Mouse (Mus musculus): Measurements from ENCODE around the gene Echdc3. TPM values are rescaled to one million over a fixed set of nuclear protein-coding genes. Genes with fewer than 3 reads are reported as not detected.

The Echdc3 gene
- polyA plus RNA-seq, 2 experiments: 8.7 to 8.8 TPM

- TF ChIP-seq EP300 (IDR thresholded peaks at IDR 0.05; ENCODE audit: low read depth) (no peak), CTCF (IDR thresholded peaks at IDR 0.05; ENCODE audit: low read depth) (0 out of 2 replicates have a peak, but pooled peaks have one; percentile 6)
- Histone ChIP-seq H3K4me2 (ENCODE audit: low read depth) (no peak overlapping the region), H3K36me3 (replicated peaks; ENCODE audit: control insufficient read depth, insufficient read depth, low read depth) (no peaks in the 10 kb centered on the region), H3K9me3 (ENCODE audit: control insufficient read depth, low read length) (no peaks in the 10 kb centered on the region), H3K4me3 (ENCODE audit: insufficient read depth in 1 of 2, low read depth in 2 of 2, low read length in 2 of 2) (no peak overlapping the region), H3K27ac (no peak overlapping the region), H3K9ac (replicated peaks) (no peak overlapping the region), H3K27me3 (ENCODE audit: control insufficient read depth, insufficient read depth, low read length) (no peaks in the 10 kb centered on the region), H3K4me1 (replicated peaks; ENCODE audit: control insufficient read depth in 2 of 2, insufficient read depth in 2 of 2, low read length in 1 of 2) (no peaks in the 10 kb centered on the region)
- WGBS (ENCODE audit: insufficient replicate concordance): 54% methylated on average over 11 of the region's 11 CpGs
- DNase-seq (ENCODE audit: low read depth in 3 of 3, low spot score in 3 of 3): no peak
- ATAC-seq (ENCODE audit: insufficient read depth): no peak
Observed at GRCm38 (mm10) chr2:6188891-6189674, 23.8 kb downstream of the Echdc3 start.

- DNase-seq (ENCODE audit: low read depth in 3 of 3, low spot score in 3 of 3): no peak
- Histone ChIP-seq H3K4me1 (replicated peaks; ENCODE audit: control insufficient read depth in 2 of 2, insufficient read depth in 2 of 2, low read length in 1 of 2) (no peaks in the 10 kb centered on the region), H3K4me3 (ENCODE audit: insufficient read depth in 1 of 2, low read depth in 2 of 2, low read length in 2 of 2) (no peak overlapping the region), H3K36me3 (replicated peaks; ENCODE audit: control insufficient read depth, insufficient read depth, low read depth) (no peaks in the 10 kb centered on the region), H3K27ac (no peak overlapping the region), H3K9ac (replicated peaks) (no peak overlapping the region), H3K9me3 (ENCODE audit: control insufficient read depth, low read length) (no peaks in the 10 kb centered on the region), H3K4me2 (ENCODE audit: low read depth) (no peak overlapping the region), H3K27me3 (ENCODE audit: control insufficient read depth, insufficient read depth, low read length) (no peaks in the 10 kb centered on the region)
- TF ChIP-seq CTCF (IDR thresholded peaks at IDR 0.05; ENCODE audit: low read depth): no peak
- no peak for TF ChIP-seq EP300 (IDR thresholded peaks at IDR 0.05; ENCODE audit: low read depth)
- ATAC-seq (ENCODE audit: insufficient read depth): no peak
- WGBS (ENCODE audit: insufficient replicate concordance): 56% methylated on average over 11 of the region's 11 CpGs
Observed at GRCm38 (mm10) chr2:6187418-6187817, 25.4 kb downstream of the Echdc3 start.

GRCm38 (mm10) chr2:6186913-6187312, 25.9 kb downstream of the Echdc3 start:
- no peaks in the 10 kb centered on the region for H3K4me1 ChIP-seq (replicated peaks; ENCODE audit: control insufficient read depth in 2 of 2, insufficient read depth in 2 of 2, low read length in 1 of 2)
- DNase-seq (ENCODE audit: low read depth in 3 of 3, low spot score in 3 of 3) (no peak), ATAC-seq (ENCODE audit: insufficient read depth) (no peak)
- no peak overlapping the region for H3K9ac ChIP-seq (replicated peaks)
- no peak overlapping the region for H3K4me2 ChIP-seq (ENCODE audit: low read depth)
- no peaks in the 10 kb centered on the region for H3K36me3 ChIP-seq (replicated peaks; ENCODE audit: control insufficient read depth, insufficient read depth, low read depth)
- H3K9me3 ChIP-seq (ENCODE audit: control insufficient read depth, low read length): no peaks in the 10 kb centered on the region
- H3K27ac ChIP-seq: no peak overlapping the region
- no peaks in the 10 kb centered on the region for H3K27me3 ChIP-seq (ENCODE audit: control insufficient read depth, insufficient read depth, low read length)
- 32% methylated on average over 4 of the region's 4 CpGs for WGBS (ENCODE audit: insufficient replicate concordance)
- TF ChIP-seq EP300 (IDR thresholded peaks at IDR 0.05; ENCODE audit: low read depth) (no peak), CTCF (IDR thresholded peaks at IDR 0.05; ENCODE audit: low read depth) (no peak)
- no peak overlapping the region for H3K4me3 ChIP-seq (ENCODE audit: insufficient read depth in 1 of 2, low read depth in 2 of 2, low read length in 2 of 2)

- WGBS (ENCODE audit: insufficient replicate concordance): 82% methylated on average over 1 of the region's 1 CpGs
- no peak for DNase-seq (ENCODE audit: low read depth in 3 of 3, low spot score in 3 of 3)
- TF ChIP-seq CTCF (IDR thresholded peaks at IDR 0.05; ENCODE audit: low read depth) (no peak), EP300 (IDR thresholded peaks at IDR 0.05; ENCODE audit: low read depth) (no peak)
- Histone ChIP-seq H3K36me3 (replicated peaks; ENCODE audit: control insufficient read depth, insufficient read depth, low read depth) (no peaks in the 10 kb centered on the region), H3K9ac (replicated peaks) (no peak overlapping the region), H3K9me3 (ENCODE audit: control insufficient read depth, low read length) (no peaks in the 10 kb centered on the region), H3K4me3 (ENCODE audit: insufficient read depth in 1 of 2, low read depth in 2 of 2, low read length in 2 of 2) (no peak overlapping the region), H3K27me3 (ENCODE audit: control insufficient read depth, insufficient read depth, low read length) (no peaks in the 10 kb centered on the region), H3K4me1 (replicated peaks; ENCODE audit: control insufficient read depth in 2 of 2, insufficient read depth in 2 of 2, low read length in 1 of 2) (no peaks in the 10 kb centered on the region), H3K4me2 (ENCODE audit: low read depth) (no peak overlapping the region), H3K27ac (no peak overlapping the region)
- ATAC-seq (ENCODE audit: insufficient read depth): no peak
Observed at GRCm38 (mm10) chr2:6179749-6180117, 33.1 kb downstream of the Echdc3 start.

DNA sequence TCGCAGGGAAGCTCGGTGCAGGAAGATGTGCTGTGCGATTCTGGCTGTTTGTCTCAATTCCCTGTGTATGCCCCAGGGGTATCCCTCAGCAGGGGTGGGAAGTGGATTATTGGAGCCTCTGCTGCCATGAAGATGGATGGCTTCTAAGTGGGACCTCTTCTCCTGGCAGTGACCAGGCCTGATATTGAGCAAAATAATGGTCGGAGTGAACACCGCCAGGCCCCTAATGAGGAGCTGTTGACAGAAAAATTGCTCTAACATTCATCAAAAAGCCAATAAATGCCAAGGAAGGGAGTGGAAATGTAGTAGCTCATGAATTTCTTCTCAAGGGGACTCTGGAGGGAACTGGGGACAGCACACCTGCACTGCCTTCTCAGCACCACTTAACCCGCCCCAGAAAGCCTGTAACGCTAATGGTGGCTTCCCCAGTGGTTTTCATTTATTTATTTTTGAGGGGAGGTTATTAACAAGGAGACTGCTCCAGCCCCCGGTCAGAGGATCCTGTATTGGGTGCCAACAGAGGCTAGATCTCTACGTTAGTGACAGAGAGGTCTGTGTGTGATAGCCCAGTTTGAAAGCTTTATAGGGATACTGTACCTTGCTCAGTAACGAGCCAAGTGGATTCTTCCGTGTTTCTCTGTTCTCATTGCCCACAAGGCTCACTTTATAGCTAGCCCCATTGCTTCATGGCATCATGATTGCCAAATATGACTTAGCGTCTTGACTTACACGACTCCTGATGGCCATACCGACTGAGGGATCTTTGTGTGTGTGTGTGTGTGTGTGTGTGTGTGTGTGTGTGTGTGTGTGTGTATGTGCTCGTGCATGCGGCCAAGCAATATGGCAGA, 33.7 kb downstream of the Echdc3 start:
- ATAC-seq (ENCODE audit: insufficient read depth): no peak
- WGBS (ENCODE audit: insufficient replicate concordance): 74% methylated on average over 16 of the region's 16 CpGs
- no peaks in the 10 kb centered on the region for H3K4me1 ChIP-seq (replicated peaks; ENCODE audit: control insufficient read depth in 2 of 2, insufficient read depth in 2 of 2, low read length in 1 of 2)
- no peak overlapping the region for H3K27ac ChIP-seq
- no peaks in the 10 kb centered on the region for H3K27me3 ChIP-seq (ENCODE audit: control insufficient read depth, insufficient read depth, low read length)
- H3K9ac ChIP-seq (replicated peaks): no peak overlapping the region
- DNase-seq (ENCODE audit: low read depth in 3 of 3, low spot score in 3 of 3): no peak
- H3K36me3 ChIP-seq (replicated peaks; ENCODE audit: control insufficient read depth, insufficient read depth, low read depth): no peaks in the 10 kb centered on the region
- H3K9me3 ChIP-seq (ENCODE audit: control insufficient read depth, low read length): no peaks in the 10 kb centered on the region
- H3K4me2 ChIP-seq (ENCODE audit: low read depth): no peak overlapping the region
- no peak for TF ChIP-seq EP300 (IDR thresholded peaks at IDR 0.05; ENCODE audit: low read depth)
- TF ChIP-seq CTCF (IDR thresholded peaks at IDR 0.05; ENCODE audit: low read depth): no peak
- H3K4me3 ChIP-seq (ENCODE audit: insufficient read depth in 1 of 2, low read depth in 2 of 2, low read length in 2 of 2): no peak overlapping the region

All from liver, embryonic 14.5 days (tissue).